Mouse (Mus musculus): ENCODE data around the gene Cdc42bpb.

DNA sequence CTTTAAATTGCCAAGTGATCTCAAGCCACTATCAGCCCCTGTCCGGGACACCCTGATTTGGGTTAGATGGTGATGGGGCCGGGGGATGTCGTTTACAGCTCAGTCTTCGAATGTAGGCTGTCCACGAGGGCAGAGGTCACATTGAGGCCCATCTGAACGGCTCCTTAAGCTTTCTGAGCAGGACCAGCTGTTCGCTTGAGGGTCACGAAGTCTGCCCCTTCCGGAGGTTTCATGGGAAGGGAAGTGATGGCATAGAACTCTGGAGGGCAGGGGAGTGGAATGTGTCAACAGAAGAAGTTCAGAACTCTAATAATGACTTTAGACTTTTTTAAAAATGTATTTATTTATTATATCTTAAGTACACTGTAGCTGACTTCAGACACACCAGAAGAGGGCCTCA is 47.0 kb upstream of the Cdc42bpb start:
- no peak for TF ChIP-seq CTCF (IDR thresholded peaks at IDR 0.05; ENCODE audit: control insufficient read depth, insufficient read depth, insufficient replicate concordance, low read depth, low read length)
- no peak for TF ChIP-seq POLR2A (IDR thresholded peaks at IDR 0.05; ENCODE audit: control insufficient read depth, low read depth, low read length)
